Mouse (Mus musculus): ENCODE measurements around the gene Phf21a. TPM values are rescaled to one million over a fixed set of nuclear protein-coding genes. Genes with fewer than 3 reads are reported as not detected.

Phf21a gene
- polyA plus RNA-seq, 1 experiment = 25.3 TPM

DNA sequence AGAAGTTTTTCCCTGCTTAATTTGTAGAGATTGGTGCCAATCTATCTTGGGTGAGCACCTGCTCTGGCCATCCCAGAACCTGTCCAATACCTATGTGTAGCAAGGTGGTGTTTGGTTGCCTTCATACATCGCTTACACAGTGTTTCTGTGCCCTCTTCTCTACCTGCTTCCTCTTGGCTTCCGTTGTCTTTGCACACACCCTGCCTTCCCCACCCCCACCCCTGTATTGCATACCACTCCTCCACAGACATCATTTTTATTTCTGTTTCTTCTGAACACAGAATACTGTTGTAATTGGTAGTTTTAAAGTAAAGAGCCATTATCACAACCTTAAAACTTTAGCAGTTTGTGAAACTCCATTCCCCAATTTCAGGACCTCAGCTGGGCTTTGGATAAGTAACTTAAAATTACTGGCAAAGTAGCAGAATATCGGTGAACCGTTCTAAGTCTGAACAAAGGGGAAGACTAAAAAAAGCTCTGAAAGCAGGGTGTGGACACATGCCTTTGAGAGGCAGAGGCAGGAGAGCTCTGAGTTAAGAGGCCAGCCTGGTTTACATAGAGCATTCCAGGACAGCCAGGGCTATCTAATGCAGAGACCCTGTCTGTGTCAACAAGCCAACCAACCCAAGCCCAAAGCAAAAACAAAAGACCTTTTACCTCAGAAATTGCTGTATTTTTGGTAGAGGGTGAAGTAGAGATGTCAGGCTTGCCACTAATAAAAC is 109.6 kb downstream of the Phf21a start:
- Histone ChIP-seq H3K4me3 (ENCODE audit: insufficient read depth, low read depth, low read length) (no peak overlapping the region), H3K27ac (replicated peaks; ENCODE audit: low read depth, low read length) (peak overlapping the region; percentile 87), H3K4me1 (ENCODE audit: control insufficient read depth, insufficient read depth, insufficient read length, low read length) (peaks cover 18% of the 10 kb centered on the region)

DNA sequence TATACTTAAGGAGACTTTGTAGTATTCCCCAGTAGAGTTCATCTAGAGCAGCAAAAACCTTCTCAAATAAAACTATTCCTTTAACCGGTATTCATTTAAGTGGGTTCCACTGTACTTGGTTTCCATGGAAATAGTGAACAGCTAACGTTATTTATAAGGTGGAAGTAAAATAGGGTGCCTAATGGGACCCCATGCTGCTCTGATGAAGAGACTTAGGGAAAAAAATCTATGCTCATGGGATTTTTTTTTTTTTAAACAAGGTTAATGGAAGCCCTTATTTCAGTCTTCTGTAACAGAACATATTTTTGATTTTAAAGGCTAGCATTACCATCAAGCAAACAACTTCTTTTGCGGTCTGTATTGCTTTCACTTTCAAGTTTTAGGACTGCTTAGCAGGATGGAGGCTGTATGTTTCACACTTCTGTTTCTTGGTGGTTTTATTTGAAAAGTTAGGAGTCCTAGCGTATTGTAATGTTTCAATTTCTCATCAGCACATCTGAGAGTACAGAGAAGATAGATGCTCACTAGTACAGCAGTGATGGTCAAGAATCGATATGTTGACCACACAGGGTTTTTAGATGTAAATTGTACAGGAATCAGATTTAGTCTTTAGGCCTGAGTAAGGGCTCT is 112.2 kb downstream of the Phf21a start:
- H3K27ac ChIP-seq (replicated peaks; ENCODE audit: low read depth, low read length) = no peak overlapping the region
- peaks cover 11% of the 10 kb centered on the region for H3K4me1 ChIP-seq (ENCODE audit: control insufficient read depth, insufficient read depth, insufficient read length, low read length)
- no peak overlapping the region for H3K4me3 ChIP-seq (ENCODE audit: insufficient read depth, low read depth, low read length)

DNA sequence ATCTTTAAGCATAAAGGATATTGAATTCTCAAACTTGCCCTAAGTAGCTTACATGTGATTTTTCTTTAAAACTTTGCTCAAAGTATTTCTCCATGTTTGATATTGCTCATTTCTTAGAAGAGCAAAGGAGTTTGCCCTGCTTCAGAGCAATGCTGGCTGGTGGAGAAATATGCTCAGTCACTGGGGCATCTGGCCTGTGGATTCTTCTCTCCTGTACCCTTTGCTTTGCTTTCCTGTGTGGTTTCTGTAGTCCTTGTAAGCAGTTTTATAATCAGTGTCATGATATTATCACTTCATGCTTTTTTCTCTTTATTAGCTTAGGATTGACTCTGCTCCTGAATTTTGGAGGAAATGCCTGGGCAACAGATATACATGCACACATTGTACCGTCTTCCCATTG is 117.5 kb downstream of the Phf21a start:
- Histone ChIP-seq H3K27ac (replicated peaks; ENCODE audit: low read depth, low read length) (no peak overlapping the region), H3K4me1 (ENCODE audit: control insufficient read depth, insufficient read depth, insufficient read length, low read length) (no peaks in the 10 kb centered on the region), H3K4me3 (ENCODE audit: insufficient read depth, low read depth, low read length) (no peak overlapping the region)

DNA sequence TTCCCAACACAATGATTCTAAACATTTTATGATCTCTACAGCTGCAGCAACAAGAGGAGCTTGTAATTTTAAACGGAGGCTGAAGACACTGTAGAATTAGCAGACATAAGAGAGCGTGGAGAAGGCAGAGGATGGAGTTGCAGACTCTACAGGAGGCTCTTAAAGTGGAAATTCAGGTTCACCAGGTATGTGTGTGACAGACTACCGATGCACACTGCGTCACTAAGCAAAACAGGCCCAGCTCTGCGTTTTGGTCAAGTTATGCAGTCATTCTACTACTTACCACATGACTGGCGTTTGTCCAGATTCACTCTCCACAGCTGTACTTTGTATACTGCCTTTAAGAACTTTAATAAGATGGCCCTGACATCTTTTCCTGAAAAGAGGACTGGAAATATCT is 128.5 kb downstream of the Phf21a start:
- Histone ChIP-seq H3K4me1 (ENCODE audit: control insufficient read depth, insufficient read depth, insufficient read length, low read length) (no peaks in the 10 kb centered on the region), H3K27ac (replicated peaks; ENCODE audit: low read depth, low read length) (no peak overlapping the region), H3K4me3 (ENCODE audit: insufficient read depth, low read depth, low read length) (no peak overlapping the region)

DNA sequence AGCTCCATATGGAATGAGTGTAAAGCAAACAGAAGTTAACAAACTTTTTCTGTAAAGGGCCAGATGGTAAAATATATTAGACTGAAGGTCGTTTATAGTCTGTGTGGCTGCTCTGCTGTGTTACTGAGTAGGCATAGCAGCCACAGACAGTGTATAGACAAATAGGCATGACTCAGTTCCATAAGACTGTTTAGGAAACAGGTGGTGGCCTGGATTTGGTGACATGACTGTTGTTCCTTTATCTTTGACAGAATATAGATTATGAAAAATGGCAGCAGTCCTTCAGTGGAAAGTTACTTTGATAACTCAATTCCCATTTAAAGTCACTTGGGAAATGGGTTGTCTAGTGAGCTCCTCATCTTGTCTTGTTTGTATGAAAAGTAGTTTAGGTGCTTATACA is 132.7 kb downstream of the Phf21a start:
- no peaks in the 10 kb centered on the region for H3K4me1 ChIP-seq (ENCODE audit: control insufficient read depth, insufficient read depth, insufficient read length, low read length)
- no peak overlapping the region for H3K4me3 ChIP-seq (ENCODE audit: insufficient read depth, low read depth, low read length)

DNA sequence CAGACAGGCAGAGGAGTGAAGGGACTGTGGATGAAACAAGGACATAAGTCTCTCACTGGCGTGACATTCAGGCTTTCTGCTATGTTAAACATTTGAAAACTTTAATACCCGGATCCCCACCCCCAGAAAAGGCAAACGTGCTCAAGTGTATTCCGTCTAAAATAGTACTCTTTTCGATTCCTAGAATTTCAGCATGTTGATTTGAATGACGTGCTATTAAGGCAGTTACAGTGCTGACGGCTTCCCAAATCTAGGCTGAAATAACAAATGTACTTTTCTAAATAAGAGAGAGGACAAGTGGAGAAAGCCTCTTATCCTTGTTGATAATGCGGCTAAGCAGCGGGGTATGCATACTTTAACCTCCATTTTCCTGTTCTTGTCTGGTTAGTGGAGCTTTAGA is 137.1 kb downstream of the Phf21a start:
- H3K4me3 ChIP-seq (ENCODE audit: insufficient read depth, low read depth, low read length) = no peak overlapping the region
- no peak overlapping the region for H3K27ac ChIP-seq (replicated peaks; ENCODE audit: low read depth, low read length)
- H3K4me1 ChIP-seq (ENCODE audit: control insufficient read depth, insufficient read depth, insufficient read length, low read length) = no peaks in the 10 kb centered on the region

More for the DNA sequence above, 132.7 kb downstream of the Phf21a start:
- H3K27ac ChIP-seq (replicated peaks; ENCODE audit: low read depth, low read length) = no peak overlapping the region

DNA sequence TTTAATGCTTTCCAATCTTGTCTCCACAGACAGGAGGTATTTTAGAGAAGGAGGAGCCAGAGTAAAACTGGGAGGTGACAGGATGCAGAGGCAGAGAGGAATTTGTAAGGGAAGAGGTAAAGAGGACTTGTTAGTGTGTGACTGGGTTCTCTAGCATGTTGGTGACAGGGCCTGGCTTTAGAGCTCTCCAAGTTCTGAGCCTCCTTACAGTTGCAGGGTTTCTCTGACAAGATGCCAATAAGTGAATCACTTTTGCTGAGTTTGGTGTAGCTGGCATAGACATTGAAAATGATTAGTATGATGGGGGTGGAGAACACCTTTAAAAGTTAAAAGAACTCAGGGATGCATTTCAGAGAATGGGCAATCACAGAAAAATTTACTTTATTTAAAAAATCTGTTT is 138.8 kb downstream of the Phf21a start:
- no peak overlapping the region for H3K27ac ChIP-seq (replicated peaks; ENCODE audit: low read depth, low read length)
- H3K4me3 ChIP-seq (ENCODE audit: insufficient read depth, low read depth, low read length) = no peak overlapping the region
- no peaks in the 10 kb centered on the region for H3K4me1 ChIP-seq (ENCODE audit: control insufficient read depth, insufficient read depth, insufficient read length, low read length)

DNA sequence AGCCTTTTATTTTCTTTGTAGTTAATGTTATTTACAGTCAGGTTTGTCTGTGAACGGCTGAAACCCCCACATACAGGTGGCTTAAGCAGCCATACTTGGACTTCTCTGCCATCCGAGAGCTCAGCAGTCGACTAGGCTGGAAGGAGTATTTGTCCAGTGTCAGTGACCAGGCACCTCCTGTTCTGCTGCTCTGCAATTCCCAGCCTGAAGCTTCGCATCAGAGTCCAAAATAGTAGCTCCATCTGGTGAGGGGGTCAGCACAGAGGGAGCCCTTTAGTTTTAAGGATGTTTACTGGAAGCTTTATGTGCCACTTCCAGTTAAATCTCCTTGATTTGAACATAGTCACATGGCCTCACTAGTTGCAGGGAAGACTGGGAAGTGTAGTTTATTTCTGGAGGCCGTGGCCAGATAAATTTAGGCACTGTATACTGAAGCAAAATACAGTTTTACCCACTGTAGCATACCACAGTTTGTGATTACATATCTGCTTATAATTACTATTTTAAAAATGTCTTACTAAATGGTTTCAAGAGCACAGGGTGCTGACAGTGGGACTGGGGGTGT is 141.9 kb downstream of the Phf21a start:
- Histone ChIP-seq H3K4me1 (ENCODE audit: control insufficient read depth, insufficient read depth, insufficient read length, low read length) (no peaks in the 10 kb centered on the region), H3K27ac (replicated peaks; ENCODE audit: low read depth, low read length) (no peak overlapping the region)

DNA sequence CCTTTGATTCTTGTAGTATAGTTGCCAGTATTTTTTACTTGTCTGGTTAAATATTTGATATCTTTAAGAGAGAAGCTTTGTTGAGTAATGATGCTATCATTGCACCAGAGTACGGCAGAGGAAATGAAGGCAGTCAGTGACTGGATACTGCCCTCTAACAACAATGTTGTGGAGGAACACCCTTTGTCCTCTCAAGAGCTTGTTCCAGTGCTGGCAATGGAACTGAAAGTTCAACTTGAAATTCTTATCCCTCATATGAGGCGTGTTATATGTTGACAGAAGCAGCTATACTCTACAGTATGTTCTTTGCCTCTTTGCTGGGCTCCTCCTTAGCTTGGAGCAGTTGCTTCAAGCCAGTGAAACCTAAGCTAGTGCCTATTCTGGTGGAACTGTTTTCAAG is 147.4 kb downstream of the Phf21a start:
- no peak overlapping the region for H3K4me3 ChIP-seq (ENCODE audit: insufficient read depth, low read depth, low read length)
- no peak overlapping the region for H3K27ac ChIP-seq (replicated peaks; ENCODE audit: low read depth, low read length)
- H3K4me1 ChIP-seq (ENCODE audit: control insufficient read depth, insufficient read depth, insufficient read length, low read length) = no peaks in the 10 kb centered on the region

More for the DNA sequence above, 141.9 kb downstream of the Phf21a start:
- no peak overlapping the region for H3K4me3 ChIP-seq (ENCODE audit: insufficient read depth, low read depth, low read length)

DNA sequence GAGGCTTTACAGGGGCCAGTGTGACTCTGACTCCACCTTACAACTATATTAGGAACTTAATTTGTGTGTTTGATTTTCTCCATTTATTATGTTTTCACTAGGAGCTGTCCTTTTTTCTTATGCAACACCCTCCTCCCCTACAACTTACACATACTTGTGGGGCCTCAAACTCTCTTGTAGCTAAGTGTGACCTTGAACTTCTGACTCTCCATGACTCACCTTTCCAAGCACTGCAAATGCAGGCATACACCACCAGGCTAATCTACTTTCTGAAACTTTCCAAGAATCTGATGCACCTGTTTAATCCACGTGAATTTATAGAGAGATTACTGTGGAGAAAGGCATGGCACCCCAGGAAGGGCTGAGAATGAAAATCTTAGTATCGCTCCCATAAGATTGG is 147.9 kb downstream of the Phf21a start:
- H3K27ac ChIP-seq (replicated peaks; ENCODE audit: low read depth, low read length) = no peak overlapping the region
- H3K4me1 ChIP-seq (ENCODE audit: control insufficient read depth, insufficient read depth, insufficient read length, low read length) = no peaks in the 10 kb centered on the region
- H3K4me3 ChIP-seq (ENCODE audit: insufficient read depth, low read depth, low read length) = no peak overlapping the region

DNA sequence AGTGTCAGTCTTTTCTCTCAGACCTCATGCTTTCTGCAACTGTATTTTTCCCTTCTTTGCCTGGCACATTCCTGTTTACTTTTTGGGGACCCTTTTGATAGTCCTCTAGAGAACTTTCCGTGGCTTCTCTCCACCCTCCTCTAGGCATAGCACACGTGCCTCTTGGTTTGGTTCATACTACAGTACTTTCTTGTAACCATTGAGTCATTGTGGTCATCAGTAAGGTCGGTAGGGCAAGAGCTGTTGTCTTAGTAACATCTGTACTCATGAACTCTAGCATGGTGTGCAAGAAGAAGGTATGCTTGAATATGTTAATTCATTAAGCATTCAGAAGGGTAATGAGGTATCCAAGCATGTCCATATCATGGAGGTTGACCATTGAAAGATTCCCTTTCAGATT is 148.4 kb downstream of the Phf21a start:
- Histone ChIP-seq H3K27ac (replicated peaks; ENCODE audit: low read depth, low read length) (no peak overlapping the region), H3K4me1 (ENCODE audit: control insufficient read depth, insufficient read depth, insufficient read length, low read length) (no peaks in the 10 kb centered on the region), H3K4me3 (ENCODE audit: insufficient read depth, low read depth, low read length) (no peak overlapping the region)

DNA sequence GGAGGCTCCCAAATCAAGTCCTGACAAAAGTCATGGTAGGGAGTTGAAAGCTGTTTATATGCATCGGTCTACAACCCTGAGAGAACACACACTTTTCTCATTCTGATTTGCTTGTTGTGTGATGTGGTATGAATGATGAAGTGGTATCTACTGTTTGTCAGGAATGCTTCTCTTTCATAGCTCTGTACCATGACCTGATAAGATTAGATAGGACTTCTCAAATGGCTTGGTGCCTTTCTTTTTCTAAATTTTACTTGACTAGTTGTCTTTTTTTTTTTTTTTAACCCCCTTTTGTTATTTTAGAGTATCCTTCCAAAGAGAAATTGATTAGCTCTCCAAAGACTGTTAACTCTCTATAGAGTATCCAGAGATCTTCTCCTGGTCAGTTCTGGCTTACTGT is 153.2 kb downstream of the Phf21a start:
- Histone ChIP-seq H3K4me3 (ENCODE audit: insufficient read depth, low read depth, low read length) (no peak overlapping the region), H3K4me1 (ENCODE audit: control insufficient read depth, insufficient read depth, insufficient read length, low read length) (no peaks in the 10 kb centered on the region), H3K27ac (replicated peaks; ENCODE audit: low read depth, low read length) (no peak overlapping the region)

DNA sequence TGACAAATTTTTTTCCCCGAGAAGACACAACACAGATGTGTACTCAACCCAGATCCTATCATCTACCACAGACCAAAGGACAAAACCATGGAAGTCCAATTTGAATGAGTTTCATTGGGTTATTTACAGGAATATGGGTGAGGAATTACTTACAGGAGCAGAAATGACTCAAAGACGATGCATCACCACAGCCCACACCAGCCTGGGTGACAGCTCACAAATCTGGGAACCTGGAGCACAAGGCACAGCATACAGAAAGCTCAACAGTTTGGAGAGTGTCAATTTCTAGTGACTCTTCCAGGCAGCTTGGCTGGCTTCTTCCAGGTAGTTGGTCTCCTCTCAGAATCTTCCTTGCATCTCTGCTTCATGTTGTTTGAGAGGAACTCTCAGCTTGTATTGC is 154.8 kb downstream of the Phf21a start:
- no peak overlapping the region for H3K27ac ChIP-seq (replicated peaks; ENCODE audit: low read depth, low read length)
- no peaks in the 10 kb centered on the region for H3K4me1 ChIP-seq (ENCODE audit: control insufficient read depth, insufficient read depth, insufficient read length, low read length)
- H3K4me3 ChIP-seq (ENCODE audit: insufficient read depth, low read depth, low read length) = no peak overlapping the region

DNA sequence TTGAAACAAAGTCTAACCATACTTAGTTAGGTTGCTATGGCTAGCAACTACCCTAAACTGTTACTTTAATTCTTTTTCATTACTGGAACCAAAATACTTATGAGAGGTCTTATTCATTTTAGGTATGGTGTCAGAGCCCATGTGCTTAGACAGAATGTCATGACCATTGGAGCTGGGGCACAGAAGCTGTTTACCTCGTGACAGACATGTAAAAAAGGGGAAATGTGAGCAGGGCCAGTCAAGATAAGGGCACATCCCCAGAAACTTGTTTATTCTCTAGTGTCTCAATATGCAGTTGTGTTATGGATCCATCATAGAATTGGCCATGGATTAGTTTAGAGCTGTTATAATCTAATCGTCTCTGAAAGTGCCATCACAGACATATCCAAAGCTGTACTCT is 157.6 kb downstream of the Phf21a start:
- no peak overlapping the region for H3K27ac ChIP-seq (replicated peaks; ENCODE audit: low read depth, low read length)
- no peak overlapping the region for H3K4me3 ChIP-seq (ENCODE audit: insufficient read depth, low read depth, low read length)
- no peaks in the 10 kb centered on the region for H3K4me1 ChIP-seq (ENCODE audit: control insufficient read depth, insufficient read depth, insufficient read length, low read length)

DNA sequence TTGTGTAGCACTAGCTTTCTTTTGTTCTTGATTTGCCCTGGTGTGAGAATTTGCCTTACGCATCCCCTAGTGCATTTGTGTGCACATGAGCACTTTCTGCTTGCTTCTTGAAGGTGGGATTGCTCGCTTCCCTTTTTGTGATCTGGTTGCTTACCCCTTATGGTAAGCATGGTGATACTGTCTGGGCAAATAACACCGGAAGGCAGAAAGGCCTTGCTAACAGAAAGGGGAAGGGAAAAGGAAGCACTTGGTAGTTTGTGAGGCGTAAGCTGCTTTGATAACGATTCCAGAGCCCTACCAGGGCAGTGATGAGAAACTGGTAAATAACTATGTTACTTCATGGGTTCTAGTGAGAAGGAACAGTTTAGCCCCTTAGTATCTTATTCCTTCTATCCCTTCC is 160.9 kb downstream of the Phf21a start:
- Histone ChIP-seq H3K27ac (replicated peaks; ENCODE audit: low read depth, low read length) (no peak overlapping the region), H3K4me3 (ENCODE audit: insufficient read depth, low read depth, low read length) (no peak overlapping the region), H3K4me1 (ENCODE audit: control insufficient read depth, insufficient read depth, insufficient read length, low read length) (no peaks in the 10 kb centered on the region; the same call in 1 of the 2 replicates)

DNA sequence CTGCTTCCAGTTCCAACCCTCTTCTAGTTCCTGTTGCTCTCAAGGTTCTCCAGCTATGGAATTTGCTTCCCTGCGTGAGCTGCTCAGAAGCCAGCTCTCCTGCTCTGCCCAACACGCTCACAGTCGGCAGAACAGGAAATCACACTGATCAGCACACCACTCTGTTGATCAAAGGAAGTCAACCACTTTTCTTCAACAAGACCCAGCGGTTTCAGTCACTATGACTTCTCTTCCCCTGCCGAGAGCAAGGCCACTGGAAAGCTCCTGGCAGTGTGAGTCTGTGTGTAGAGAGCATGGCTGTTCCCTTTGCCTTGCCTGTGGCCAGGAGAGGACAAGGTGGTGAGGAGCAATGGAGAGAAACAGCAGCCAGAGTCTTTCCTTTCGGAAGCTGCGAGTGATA is 163.2 kb downstream of the Phf21a start:
- Histone ChIP-seq H3K4me3 (ENCODE audit: insufficient read depth, low read depth, low read length) (no peak overlapping the region), H3K27ac (replicated peaks; ENCODE audit: low read depth, low read length) (no peak overlapping the region)

More for the DNA sequence above, 163.2 kb downstream of the Phf21a start:
- no peaks in the 10 kb centered on the region; the same call in 1 of the 2 replicates for H3K4me1 ChIP-seq (ENCODE audit: control insufficient read depth, insufficient read depth, insufficient read length, low read length)
